Mouse (Mus musculus) kidney, embryonic 15.5 days (tissue): ENCODE measurements around the gene Aff3. TPM values are rescaled to one million over a fixed set of nuclear protein-coding genes. Genes with fewer than 3 reads are reported as not detected.
A peak's percentile ranks its signal among the peaks of the same experiment; 100 is the strongest.

Experiments
- ATAC-seq: fragments of 200-750 bp; cut with Nextera tagmentation; replicated peaks from 2 replicates; pipeline ENCODE4 v1.8.0; 2017; ENCODE audit warnings: moderate TSS enrichment; ENCODE audit not compliant: low FRiP score
- H3K27ac ChIP-seq: fragments of 300-500 bp; sonication (generic); 2 replicates; pipeline ENCODE4 v1.5.1; 2015; ENCODE audit warnings: mild to moderate bottlenecking, inconsistent platforms
- H3K27me3 ChIP-seq: fragments of 300-500 bp; sonication (generic); 2 replicates; pipeline ENCODE4 v1.6.1; 2015; ENCODE audit warnings: inconsistent platforms
- H3K36me3 ChIP-seq: fragments of 300-500 bp; sonication (generic); 2 replicates; pipeline ENCODE4 v1.6.1; 2015; ENCODE audit warnings: inconsistent platforms
- H3K4me1 ChIP-seq: fragments of 300-500 bp; sonication (generic); 2 replicates; pipeline ENCODE4 v1.6.1; 2015; ENCODE audit warnings: inconsistent platforms
- H3K4me2 ChIP-seq: fragments of 300-500 bp; sonication (generic); 2 replicates; pipeline ENCODE4 v1.6.1; 2015; ENCODE audit warnings: moderate library complexity, mild to moderate bottlenecking, inconsistent platforms
- H3K4me3 ChIP-seq: fragments of 300-500 bp; sonication (generic); replicated peaks from 2 replicates; pipeline ENCODE4 v1.5.1; 2015; ENCODE audit warnings: mild to moderate bottlenecking, inconsistent platforms
- H3K9ac ChIP-seq: fragments of 300-500 bp; sonication (generic); 2 replicates; pipeline ENCODE4 v1.6.1; 2015; ENCODE audit warnings: mild to moderate bottlenecking, inconsistent platforms
- H3K9me3 ChIP-seq: fragments of 300-500 bp; sonication (generic); replicated peaks from 2 replicates; pipeline ENCODE4 v1.6.1; 2016; ENCODE audit warnings: inconsistent platforms
- WGBS: fragments of 180-500 bp; shearing (Covaris S2); methylation state at CpG from one replicate; pipeline ENCODE4 v1.1.7; 2015; ENCODE audit warnings: mixed read lengths; 5-methylcytosine and 5-hydroxymethylcytosine counted together
- polyA plus RNA-seq: library from polyadenylated mRNA; unstranded; fragments of >200 nt; fragmentation: Nextera tagmentation; extraction: Ambion mirVana; gene quantifications from 2 replicates; pipeline ENCODE4 v1.2.1, GENCODE M21; 2015

Gene Aff3
- polyA plus RNA-seq, 1 experiment from 2014 or later = 7.5 TPM

DNA sequence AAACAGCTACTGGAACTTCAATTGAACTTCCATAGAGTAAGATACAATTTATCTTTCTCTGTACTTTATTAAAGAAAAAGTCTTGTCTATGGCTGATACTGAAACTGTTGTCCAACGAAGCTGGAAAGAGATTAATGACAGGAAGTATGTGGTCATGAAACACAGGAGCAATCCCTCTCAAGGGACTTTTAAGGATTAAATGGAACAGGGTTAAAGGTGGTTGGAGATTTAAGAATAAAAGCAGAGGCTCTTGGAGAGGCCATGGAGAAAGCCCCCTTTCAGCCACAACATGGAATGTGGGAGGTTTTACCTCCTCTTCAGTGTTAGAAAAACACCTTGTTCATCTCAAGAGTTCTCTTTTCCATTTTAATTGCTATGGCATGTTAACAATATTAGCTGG is 148.5 kb downstream of the Aff3 start:
- 8% methylated on average over 1 of the region's 1 CpGs for WGBS
- no peak for ATAC-seq
- Histone ChIP-seq H3K9ac (no peak overlapping the region), H3K4me2 (no peak overlapping the region), H3K4me1 (peaks cover 44% of the 10 kb centered on the region), H3K9me3 (no peaks in the 10 kb centered on the region), H3K4me3 (no peak overlapping the region), H3K36me3 (peaks cover 2% of the 10 kb centered on the region; the same call in 1 of the 2 replicates), H3K27ac (no peak overlapping the region), H3K27me3 (no peaks in the 10 kb centered on the region)

DNA sequence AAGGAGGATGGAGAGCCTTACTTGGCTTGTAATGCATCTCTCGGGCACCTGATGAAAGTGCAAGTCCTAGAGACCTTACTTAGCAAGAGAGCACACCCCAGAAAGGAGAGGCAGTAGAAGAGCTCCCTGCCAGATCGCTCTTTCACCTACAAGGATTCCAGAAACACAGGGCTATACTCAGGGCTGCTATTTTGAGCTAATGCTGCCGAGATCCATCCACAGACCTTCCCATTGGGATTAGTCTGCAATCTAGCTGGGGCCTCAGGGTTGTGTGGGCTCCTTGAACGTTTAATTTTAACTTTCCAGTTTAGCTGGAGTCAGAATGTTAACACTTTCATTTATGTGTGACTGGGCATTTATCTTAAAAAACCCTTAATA is 150.1 kb downstream of the Aff3 start:
- no peaks in the 10 kb centered on the region for H3K9me3 ChIP-seq
- H3K4me2 ChIP-seq = no peak overlapping the region
- no peak overlapping the region for H3K4me3 ChIP-seq
- ATAC-seq = no peak
- no peak overlapping the region for H3K27ac ChIP-seq
- no peaks in the 10 kb centered on the region for H3K27me3 ChIP-seq
- WGBS = 49% methylated on average over 4 of the region's 4 CpGs
- H3K9ac ChIP-seq = no peak overlapping the region
- peaks cover 51% of the 10 kb centered on the region for H3K4me1 ChIP-seq
- H3K36me3 ChIP-seq = no peaks in the 10 kb centered on the region

DNA sequence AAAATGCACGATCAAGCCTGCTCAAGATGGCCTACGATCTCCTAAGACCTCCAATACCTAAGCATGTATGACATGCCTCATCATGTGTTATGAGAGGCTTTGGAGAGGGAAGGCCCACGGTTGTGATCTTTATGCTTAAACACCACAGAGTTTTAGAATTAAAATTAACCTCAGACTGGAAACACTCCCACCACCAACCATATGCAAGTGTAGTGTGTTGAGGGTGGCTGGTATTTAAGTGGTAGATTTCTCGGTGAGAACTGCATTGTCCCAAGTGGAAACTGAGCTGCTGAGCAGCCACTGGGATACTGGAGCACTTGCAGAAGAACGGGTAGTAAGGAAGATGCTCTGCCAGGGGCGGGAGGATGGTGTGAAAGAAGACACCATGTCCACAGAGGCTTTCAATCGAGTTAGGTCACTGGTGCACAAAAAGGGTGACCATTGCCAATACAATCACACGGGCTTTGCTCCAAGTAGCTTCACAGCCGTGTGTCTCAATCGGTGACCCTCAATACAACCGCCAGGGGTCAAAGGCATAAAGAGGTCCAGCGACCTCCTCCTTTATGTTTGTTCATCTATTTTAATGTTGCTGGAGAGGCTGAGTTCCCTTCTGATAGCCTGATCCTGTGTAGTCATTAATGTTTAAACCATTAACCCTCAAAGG is 150.7 kb downstream of the Aff3 start:
- H3K4me1 ChIP-seq = peaks cover 51% of the 10 kb centered on the region
- H3K27ac ChIP-seq = no peak overlapping the region
- no peak for ATAC-seq
- H3K36me3 ChIP-seq = no peaks in the 10 kb centered on the region
- no peak overlapping the region for H3K9ac ChIP-seq
- no peak overlapping the region for H3K4me3 ChIP-seq
- H3K27me3 ChIP-seq = no peaks in the 10 kb centered on the region
- WGBS = 59% methylated on average over 12 of the region's 12 CpGs
- H3K4me2 ChIP-seq = no peak overlapping the region
- H3K9me3 ChIP-seq = no peaks in the 10 kb centered on the region

DNA sequence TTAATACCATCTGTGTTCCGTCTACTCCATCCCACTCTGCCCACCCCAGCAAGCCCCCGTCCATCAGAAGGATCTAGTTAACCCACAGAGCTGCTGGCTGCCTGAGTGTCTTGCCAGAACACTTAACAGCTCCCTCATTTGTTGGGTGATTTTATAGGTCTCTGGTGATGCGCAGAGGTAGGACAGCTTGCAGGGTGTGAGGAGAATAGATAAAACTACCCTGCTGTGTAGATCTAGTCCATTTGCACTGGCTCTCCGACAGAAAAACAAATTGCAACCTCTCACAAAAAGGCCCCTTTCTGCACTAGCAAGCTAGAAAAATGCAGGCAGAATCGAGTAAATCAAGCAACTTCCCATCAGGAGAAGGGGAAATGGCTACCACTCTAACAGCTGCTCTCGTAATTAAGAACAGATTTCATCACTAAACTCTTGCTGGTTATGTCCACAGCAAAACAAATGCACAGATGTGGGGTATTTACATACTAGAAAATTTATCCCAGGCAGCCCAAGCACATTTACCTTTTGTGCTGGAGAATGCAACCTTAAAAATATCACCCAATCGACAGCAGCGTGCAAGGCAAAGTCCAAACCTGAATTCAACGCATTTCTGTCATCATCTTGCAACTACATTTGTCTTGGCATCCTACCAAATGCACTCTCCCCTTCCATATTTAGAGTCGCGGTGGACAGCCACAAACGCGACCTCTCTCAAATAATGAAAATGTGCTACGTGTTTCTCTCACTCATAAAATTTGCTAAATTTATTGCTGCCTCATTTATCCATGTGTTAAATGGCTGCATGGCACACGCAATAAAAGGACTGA is 152.3 kb downstream of the Aff3 start:
- 24% methylated on average over 15 of the region's 15 CpGs for WGBS
- ATAC-seq = 0 out of 2 replicates have a peak, but pooled peaks have one; percentile 56
- peak overlapping the region; percentile 58; the same call in 1 of the 2 replicates for H3K27ac ChIP-seq
- H3K27me3 ChIP-seq = no peaks in the 10 kb centered on the region
- peaks cover 51% of the 10 kb centered on the region for H3K4me1 ChIP-seq
- no peaks in the 10 kb centered on the region for H3K36me3 ChIP-seq
- H3K4me3 ChIP-seq = no peak overlapping the region
- peak overlapping the region; percentile 14; the same call in 1 of the 2 replicates for H3K4me2 ChIP-seq
- H3K9ac ChIP-seq = no peak overlapping the region
- no peaks in the 10 kb centered on the region for H3K9me3 ChIP-seq

DNA sequence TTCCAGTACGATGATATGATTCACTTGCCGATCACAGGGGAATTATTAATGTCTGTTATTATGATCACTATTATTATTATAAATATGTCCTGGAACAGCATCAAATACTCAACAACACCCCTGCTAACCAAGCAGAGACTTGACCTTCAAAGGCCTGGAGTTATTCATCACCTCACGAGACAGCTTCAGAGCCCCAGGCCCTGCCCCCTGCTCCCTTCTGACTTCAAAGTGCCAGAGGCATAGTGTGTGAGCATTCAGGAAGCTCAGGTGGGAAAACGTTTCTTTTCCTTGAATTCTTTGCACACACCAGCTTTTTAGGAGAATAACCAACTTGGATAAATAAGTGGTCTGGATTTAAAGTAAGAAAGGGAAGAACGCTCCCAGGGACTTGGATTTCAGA is 153.7 kb downstream of the Aff3 start:
- Histone ChIP-seq H3K27me3 (no peaks in the 10 kb centered on the region), H3K4me3 (no peak overlapping the region), H3K27ac (no peak overlapping the region), H3K36me3 (no peaks in the 10 kb centered on the region), H3K9ac (no peak overlapping the region), H3K9me3 (no peaks in the 10 kb centered on the region), H3K4me2 (no peak overlapping the region), H3K4me1 (peaks cover 46% of the 10 kb centered on the region)
- WGBS = 44% methylated on average over 5 of the region's 5 CpGs
- no peak for ATAC-seq

DNA sequence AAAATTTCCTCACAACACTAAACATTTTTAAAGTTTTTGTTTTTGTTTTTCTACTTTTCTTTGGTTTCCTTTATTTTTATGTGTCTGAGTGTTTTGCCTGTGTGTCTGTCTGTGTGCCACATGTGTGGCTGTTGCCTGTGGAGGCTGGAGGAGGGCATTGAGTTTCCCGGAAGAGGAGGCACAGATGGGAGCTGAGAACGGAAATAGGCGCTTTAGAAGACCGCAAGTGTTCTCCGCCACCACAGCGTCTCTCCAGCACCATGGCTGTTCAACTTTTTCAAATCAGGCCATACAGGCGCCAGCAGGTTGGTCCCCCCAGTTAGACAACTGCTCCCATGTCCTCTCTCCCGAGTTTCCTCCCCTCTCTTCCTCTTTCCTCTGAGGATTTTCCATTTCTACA is 155.5 kb downstream of the Aff3 start:
- H3K9me3 ChIP-seq = no peaks in the 10 kb centered on the region

DNA sequence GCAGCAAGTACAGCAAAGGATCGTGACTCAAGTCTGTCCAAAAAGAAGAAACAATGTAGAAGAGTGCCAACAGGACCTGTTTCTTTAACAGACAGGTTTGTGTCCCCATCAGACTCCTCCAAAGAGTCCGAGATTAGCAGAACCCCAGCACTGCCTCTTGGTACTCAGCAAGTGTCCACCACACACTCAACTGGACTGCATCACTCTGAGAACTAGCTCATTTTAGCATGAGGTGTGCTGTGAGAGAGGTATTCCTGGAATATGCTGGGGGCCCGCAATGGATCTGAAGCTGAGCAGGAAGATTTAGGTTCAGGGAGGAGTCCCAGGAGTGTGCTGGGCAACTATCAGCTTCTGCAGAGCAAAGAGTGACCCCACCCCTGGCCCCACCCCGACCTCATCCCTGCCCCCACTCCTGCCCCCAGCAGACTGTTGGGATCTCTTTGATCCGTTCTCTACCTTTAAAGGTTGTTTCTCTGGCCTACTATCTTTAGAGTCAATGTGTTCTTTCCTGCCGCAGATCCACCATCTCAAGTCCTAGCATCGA is 157.0 kb downstream of the Aff3 start:
- H3K4me2 ChIP-seq = no peak overlapping the region
- WGBS = 76% methylated on average over 7 of the region's 7 CpGs
- H3K27me3 ChIP-seq = no peaks in the 10 kb centered on the region
- H3K9me3 ChIP-seq = no peaks in the 10 kb centered on the region
- H3K4me1 ChIP-seq = peaks cover 29% of the 10 kb centered on the region
- H3K27ac ChIP-seq = no peak overlapping the region
- no peak for ATAC-seq
- no peak overlapping the region for H3K4me3 ChIP-seq
- H3K9ac ChIP-seq = no peak overlapping the region
- no peaks in the 10 kb centered on the region for H3K36me3 ChIP-seq

More for the DNA sequence above, 155.5 kb downstream of the Aff3 start:
- no peak overlapping the region for H3K4me2 ChIP-seq
- no peak overlapping the region for H3K9ac ChIP-seq
- WGBS = 88% methylated on average over 8 of the region's 8 CpGs
- no peak overlapping the region for H3K27ac ChIP-seq
- no peaks in the 10 kb centered on the region for H3K36me3 ChIP-seq
- no peaks in the 10 kb centered on the region for H3K27me3 ChIP-seq
- no peak overlapping the region for H3K4me3 ChIP-seq
- no peak for ATAC-seq
- H3K4me1 ChIP-seq = peaks cover 33% of the 10 kb centered on the region

DNA sequence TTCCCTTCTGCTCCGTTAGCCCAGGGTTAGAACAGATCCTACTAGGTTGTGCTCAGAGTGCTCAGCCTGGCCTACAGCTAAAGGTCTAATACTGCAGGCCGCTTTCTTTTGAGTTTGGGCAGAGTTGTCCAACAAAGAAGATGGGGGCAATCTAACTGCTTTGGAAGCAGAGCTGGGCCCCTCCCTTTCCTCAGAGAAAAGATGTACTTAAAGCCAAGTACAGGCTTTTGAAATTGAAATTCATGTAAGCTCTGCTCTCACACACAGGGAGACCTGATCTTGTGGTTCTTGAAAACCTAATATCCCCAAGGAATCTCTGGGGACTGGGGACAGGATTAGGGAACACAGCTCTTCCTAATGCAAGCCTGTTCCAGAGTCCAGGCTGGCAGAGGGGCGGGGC is 158.4 kb downstream of the Aff3 start:
- no peak for ATAC-seq
- Histone ChIP-seq H3K36me3 (no peaks in the 10 kb centered on the region), H3K9me3 (no peaks in the 10 kb centered on the region), H3K4me3 (no peak overlapping the region), H3K27ac (no peak overlapping the region), H3K9ac (no peak overlapping the region), H3K27me3 (no peaks in the 10 kb centered on the region), H3K4me2 (no peak overlapping the region), H3K4me1 (peaks cover 30% of the 10 kb centered on the region)
- WGBS = 94% methylated on average over 3 of the region's 3 CpGs

DNA sequence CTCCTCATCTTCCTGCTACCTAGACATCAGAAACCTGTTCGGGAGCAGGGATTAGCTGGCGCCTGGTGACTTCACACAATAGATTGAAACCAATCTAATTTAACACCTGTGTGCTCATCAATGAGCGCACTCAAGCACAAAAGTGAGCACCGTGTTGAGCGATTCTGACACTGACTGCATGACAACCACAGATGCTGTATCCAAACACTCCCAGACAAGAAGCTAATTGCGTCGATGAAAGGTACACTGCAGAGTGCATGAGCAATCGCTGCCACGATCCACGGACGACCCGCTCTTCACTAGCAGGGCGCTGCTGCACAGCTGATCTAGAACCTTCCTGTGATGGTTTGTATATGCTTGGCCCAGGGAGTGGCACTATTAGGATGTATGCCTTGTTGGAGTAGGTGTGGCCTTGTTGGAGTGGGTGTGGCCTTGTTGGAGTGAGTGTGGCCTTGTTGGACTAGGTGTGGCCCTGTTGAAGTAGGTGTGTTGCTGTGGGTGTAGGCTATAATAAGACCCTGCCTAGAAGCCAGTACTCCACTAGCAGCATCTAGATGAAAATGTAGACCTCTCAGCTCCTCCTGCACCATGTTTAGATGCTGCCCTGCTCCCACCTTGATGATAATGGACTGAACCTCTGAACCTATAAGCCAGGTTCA is 161.2 kb downstream of the Aff3 start:
- Histone ChIP-seq H3K9me3 (no peaks in the 10 kb centered on the region), H3K27ac (no peak overlapping the region), H3K4me2 (no peak overlapping the region), H3K9ac (no peak overlapping the region), H3K4me3 (no peak overlapping the region), H3K27me3 (no peaks in the 10 kb centered on the region), H3K36me3 (no peaks in the 10 kb centered on the region), H3K4me1 (peaks cover 25% of the 10 kb centered on the region)
- 86% methylated on average over 13 of the region's 13 CpGs for WGBS
- ATAC-seq = 0 out of 2 replicates have a peak, but pooled peaks have one; percentile 22

DNA sequence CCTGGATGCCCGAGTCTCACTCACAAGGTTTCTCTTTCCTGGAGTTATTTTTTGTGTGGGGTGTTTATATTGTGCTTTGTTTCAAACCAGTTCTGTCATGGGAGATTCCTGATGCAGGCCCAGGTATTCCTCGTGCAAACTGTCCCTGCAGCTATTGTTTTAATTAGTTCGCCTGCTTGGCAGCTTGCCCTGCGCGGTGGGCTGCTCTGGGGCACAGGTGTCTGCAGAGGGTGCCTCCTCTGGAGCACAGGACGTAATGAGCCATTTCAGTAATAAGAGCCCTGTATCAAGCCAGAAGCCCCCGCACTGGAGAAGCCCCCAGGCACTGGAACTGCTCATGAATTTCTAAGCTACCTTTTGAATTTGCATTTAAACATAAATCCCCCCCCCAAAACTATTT is 162.0 kb downstream of the Aff3 start:
- H3K36me3 ChIP-seq = no peaks in the 10 kb centered on the region
- H3K9me3 ChIP-seq = no peaks in the 10 kb centered on the region
- peaks cover 30% of the 10 kb centered on the region for H3K4me1 ChIP-seq
- H3K27me3 ChIP-seq = no peaks in the 10 kb centered on the region
- WGBS = 31% methylated on average over 7 of the region's 7 CpGs
- peak; percentile 48; the same call in 1 of the 2 replicates for ATAC-seq
- no peak overlapping the region for H3K4me2 ChIP-seq
- no peak overlapping the region for H3K9ac ChIP-seq
- H3K27ac ChIP-seq = no peak overlapping the region
- H3K4me3 ChIP-seq = no peak overlapping the region

DNA sequence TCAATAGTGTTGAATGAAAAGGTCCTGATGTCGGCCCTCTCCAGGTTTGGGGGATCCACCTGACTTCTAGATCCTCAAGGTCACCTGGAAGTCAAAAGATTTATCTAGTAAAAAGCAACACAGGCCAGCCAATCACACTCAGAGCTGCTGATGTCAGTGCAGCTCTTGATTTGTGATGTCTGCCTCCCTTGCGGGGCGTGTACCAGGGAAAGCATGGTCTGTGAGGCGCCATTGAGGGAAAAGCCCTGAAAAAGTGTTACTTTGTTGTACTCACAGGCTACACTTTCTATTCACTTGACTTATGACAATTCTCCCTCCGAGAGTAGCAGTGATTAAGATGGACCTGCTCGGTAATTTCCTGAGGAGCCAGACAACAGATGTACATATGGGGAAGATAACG is 163.5 kb downstream of the Aff3 start:
- Histone ChIP-seq H3K4me1 (peaks cover 34% of the 10 kb centered on the region), H3K9me3 (no peaks in the 10 kb centered on the region), H3K9ac (no peak overlapping the region), H3K4me3 (no peak overlapping the region), H3K4me2 (no peak overlapping the region), H3K27ac (no peak overlapping the region), H3K27me3 (no peaks in the 10 kb centered on the region), H3K36me3 (no peaks in the 10 kb centered on the region)
- 68% methylated on average over 7 of the region's 7 CpGs for WGBS
- no peak for ATAC-seq

DNA sequence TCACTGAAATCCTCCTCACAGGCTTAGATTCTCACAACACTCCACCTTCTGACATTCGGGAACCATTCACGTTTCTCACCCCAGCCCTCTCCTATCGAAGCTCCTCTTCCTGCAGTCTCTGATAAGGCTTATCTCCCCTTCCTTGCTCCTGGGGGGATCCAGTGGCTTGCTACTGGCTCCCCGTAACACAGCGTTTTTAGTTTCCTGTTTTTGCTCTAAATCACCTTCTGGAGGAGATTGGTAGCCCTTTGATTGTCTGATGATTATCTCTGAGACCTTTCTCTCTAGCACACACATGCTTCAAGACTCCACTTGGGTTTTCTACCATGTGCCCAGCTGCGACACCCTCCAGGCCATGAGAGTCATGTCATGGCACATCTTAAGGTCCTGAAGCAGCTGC is 165.3 kb downstream of the Aff3 start:
- Histone ChIP-seq H3K4me3 (no peak overlapping the region), H3K36me3 (no peaks in the 10 kb centered on the region), H3K4me1 (peaks cover 34% of the 10 kb centered on the region), H3K4me2 (no peak overlapping the region), H3K27me3 (no peaks in the 10 kb centered on the region), H3K9me3 (no peaks in the 10 kb centered on the region), H3K27ac (no peak overlapping the region), H3K9ac (no peak overlapping the region)
- ATAC-seq = no peak
- WGBS = 70% methylated on average over 6 of the region's 6 CpGs
